Mouse (Mus musculus): ENCODE measurements around the gene Evi5. TPM values are rescaled to one million over a fixed set of nuclear protein-coding genes. Genes with fewer than 3 reads are reported as not detected.
A peak's percentile ranks its signal among the peaks of the same experiment; 100 is the strongest.

Gene Evi5
- polyA plus RNA-seq (2014; fragmentation: Nextera tagmentation; extraction: Ambion mirVana) = 61.7 and 64.2 TPM in 2 replicates

DNA sequence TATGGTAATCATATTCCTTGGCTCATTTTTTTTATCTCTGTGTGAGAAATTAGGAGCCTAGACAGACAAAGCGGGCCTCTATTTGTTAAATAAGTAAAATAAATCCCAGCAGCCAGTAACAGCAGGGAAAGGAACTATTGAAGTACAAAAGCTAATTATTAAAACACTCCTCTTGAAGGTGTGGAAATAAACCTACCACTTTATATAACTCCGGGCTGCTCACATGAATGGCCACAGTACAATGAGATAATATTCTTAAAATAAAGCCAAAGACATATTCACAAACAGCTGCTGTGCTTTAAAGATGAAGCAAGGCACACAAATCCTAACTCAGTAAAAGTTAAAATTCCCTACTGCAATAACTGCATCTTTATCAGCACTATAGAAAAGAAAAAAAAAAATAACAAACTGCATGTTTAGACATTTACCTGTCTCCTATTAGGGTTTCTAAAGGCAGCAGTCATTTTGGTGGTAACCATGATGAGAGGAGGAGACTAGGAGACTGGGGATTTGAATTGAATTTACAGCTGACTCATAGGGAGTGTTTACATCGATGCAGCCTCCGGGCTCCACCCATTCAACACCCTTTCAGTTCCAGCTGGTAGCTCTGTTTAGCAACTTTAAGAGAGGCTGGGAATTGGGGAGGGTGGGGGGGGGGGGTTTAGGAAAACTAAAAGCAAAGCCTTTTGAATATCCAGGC is at the start of gene Evi5:
TSS of gene Evi5 (minus strand) at position 547 of the 700 bp plus-strand sequence.
- H3K9me3 ChIP-seq (replicated peaks; ENCODE audit: control insufficient read depth, low read length) = no peaks in the 10 kb centered on the region
- no peak within 1 kb of the TSS for H3K4me3 ChIP-seq (ENCODE audit: low read depth, low read length)
- H3K36me3 ChIP-seq (replicated peaks; ENCODE audit: control insufficient read depth, insufficient read depth, low read depth, low read length) = no peaks in the 10 kb centered on the region
- 51% methylated on average over 4 of the region's 4 CpGs for WGBS
- no peaks in the 10 kb centered on the region for H3K4me1 ChIP-seq (ENCODE audit: control insufficient read depth, insufficient read depth, low read length)
- no peak for DNase-seq (ENCODE audit: low spot score)
- no peaks in the 10 kb centered on the region for H3K27me3 ChIP-seq (ENCODE audit: control insufficient read depth, insufficient read depth, low read length)
- H3K27ac ChIP-seq (replicated peaks; ENCODE audit: low read depth, low read length) = no peak within 1 kb of the TSS
- no peak for ATAC-seq (replicated peaks; ENCODE audit: insufficient number of reproducible peaks, low FRiP score, low TSS enrichment, low read depth)
- H3K9ac ChIP-seq (replicated peaks; ENCODE audit: low read length) = no peak within 1 kb of the TSS
- H3K4me2 ChIP-seq (ENCODE audit: low read depth, low read length) = no peak within 1 kb of the TSS

DNA sequence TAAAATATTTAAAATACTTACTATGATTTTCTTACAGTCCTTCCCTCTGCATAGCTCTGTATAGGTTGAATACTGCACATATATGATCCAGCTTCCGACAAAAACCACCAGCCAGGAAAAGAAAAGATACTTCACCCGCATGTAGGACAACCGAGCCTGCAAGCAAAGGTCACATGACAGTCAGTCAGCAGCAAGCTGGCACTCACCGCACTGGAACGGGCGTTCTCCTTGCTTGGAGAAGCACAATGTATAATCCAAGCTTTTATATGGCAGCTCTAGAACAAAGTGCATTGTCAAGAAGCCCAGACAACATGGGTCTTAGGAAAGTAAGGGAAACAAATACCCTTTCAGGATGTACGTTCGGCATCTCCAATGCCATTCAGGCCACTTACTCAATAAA is 49.7 kb upstream of the Evi5 start:
- no peak overlapping the region for H3K4me3 ChIP-seq (ENCODE audit: low read depth, low read length)
- no peak overlapping the region for H3K9ac ChIP-seq (replicated peaks; ENCODE audit: low read length)
- 88% methylated on average over 8 of the region's 8 CpGs for WGBS
- DNase-seq (ENCODE audit: low spot score) (no peak), ATAC-seq (replicated peaks; ENCODE audit: insufficient number of reproducible peaks, low FRiP score, low TSS enrichment, low read depth) (no peak)
- H3K9me3 ChIP-seq (replicated peaks; ENCODE audit: control insufficient read depth, low read length) = no peaks in the 10 kb centered on the region
- no peak overlapping the region for H3K27ac ChIP-seq (replicated peaks; ENCODE audit: low read depth, low read length)
- no peaks in the 10 kb centered on the region for H3K36me3 ChIP-seq (replicated peaks; ENCODE audit: control insufficient read depth, insufficient read depth, low read depth, low read length)
- no peaks in the 10 kb centered on the region for H3K4me1 ChIP-seq (ENCODE audit: control insufficient read depth, insufficient read depth, low read length)
- H3K4me2 ChIP-seq (ENCODE audit: low read depth, low read length) = no peak overlapping the region
- H3K27me3 ChIP-seq (ENCODE audit: control insufficient read depth, insufficient read depth, low read length) = no peaks in the 10 kb centered on the region

DNA sequence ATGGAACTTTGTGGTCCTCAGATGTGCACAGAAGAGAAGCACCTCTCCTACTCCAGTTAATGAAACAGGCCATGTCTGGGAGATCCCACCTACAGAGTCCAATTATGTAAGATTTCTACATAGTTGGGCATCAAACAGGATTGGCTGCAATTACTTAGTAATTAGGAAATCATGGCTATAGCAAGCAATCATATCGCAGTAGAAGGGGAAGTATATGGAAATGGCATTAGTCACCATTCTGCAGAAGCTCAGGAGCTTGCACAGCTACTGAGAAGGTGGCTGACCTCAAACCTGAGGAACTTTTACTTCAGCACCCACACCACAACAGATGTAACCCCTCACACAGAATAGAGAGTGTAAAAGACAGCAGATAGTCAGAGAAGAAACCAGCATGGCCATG is 47.9 kb upstream of the Evi5 start:
- Histone ChIP-seq H3K9me3 (replicated peaks; ENCODE audit: control insufficient read depth, low read length) (no peaks in the 10 kb centered on the region), H3K36me3 (replicated peaks; ENCODE audit: control insufficient read depth, insufficient read depth, low read depth, low read length) (no peaks in the 10 kb centered on the region; the same call in 1 of the 2 replicates), H3K4me1 (ENCODE audit: control insufficient read depth, insufficient read depth, low read length) (no peaks in the 10 kb centered on the region), H3K9ac (replicated peaks; ENCODE audit: low read length) (no peak overlapping the region), H3K27ac (replicated peaks; ENCODE audit: low read depth, low read length) (no peak overlapping the region), H3K4me3 (ENCODE audit: low read depth, low read length) (no peak overlapping the region), H3K4me2 (ENCODE audit: low read depth, low read length) (no peak overlapping the region), H3K27me3 (ENCODE audit: control insufficient read depth, insufficient read depth, low read length) (no peaks in the 10 kb centered on the region)
- ATAC-seq (replicated peaks; ENCODE audit: insufficient number of reproducible peaks, low FRiP score, low TSS enrichment, low read depth) (no peak), DNase-seq (ENCODE audit: low spot score) (no peak)
- 86% methylated on average over 1 of the region's 1 CpGs for WGBS

DNA sequence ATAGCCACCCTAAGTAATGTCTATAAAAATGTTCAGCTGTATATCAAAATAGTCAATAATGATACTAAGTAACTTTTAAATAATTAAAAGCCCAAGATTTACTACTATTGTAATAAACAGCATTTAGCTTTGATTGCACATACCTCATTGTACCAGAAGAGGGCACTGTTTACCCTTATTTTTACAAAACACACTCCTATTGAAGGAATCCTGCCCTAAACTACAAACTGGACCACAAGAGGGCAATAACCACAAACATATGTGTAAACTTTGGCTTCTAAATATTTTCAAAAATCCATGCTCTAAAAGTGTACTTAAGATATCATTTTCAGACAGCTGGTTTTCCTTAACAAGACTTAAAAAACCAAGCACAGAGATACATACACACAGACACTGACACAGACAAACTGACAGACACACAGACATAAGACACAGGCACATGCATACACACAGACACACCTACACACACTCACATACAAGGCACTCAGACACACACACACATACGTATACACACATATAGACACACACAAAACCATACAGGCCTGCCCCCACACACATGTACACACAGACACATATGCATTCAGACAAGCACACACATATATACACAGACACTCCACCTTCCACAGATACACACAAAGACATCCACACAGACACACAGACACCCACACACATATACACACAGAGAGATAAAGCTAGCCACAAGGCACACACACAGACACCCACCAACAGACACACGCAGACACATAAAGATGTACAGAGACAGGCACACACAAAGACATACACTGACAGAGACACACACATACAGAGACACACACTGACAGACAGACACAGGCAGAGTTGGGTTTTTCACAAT is 46.7 kb upstream of the Evi5 start:
- Histone ChIP-seq H3K4me3 (ENCODE audit: low read depth, low read length) (no peak overlapping the region), H3K9me3 (replicated peaks; ENCODE audit: control insufficient read depth, low read length) (no peaks in the 10 kb centered on the region), H3K27ac (replicated peaks; ENCODE audit: low read depth, low read length) (no peak overlapping the region), H3K27me3 (ENCODE audit: control insufficient read depth, insufficient read depth, low read length) (no peaks in the 10 kb centered on the region), H3K4me2 (ENCODE audit: low read depth, low read length) (no peak overlapping the region), H3K4me1 (ENCODE audit: control insufficient read depth, insufficient read depth, low read length) (no peaks in the 10 kb centered on the region), H3K9ac (replicated peaks; ENCODE audit: low read length) (no peak overlapping the region), H3K36me3 (replicated peaks; ENCODE audit: control insufficient read depth, insufficient read depth, low read depth, low read length) (no peaks in the 10 kb centered on the region; the same call in 1 of the 2 replicates)
- 78% methylated on average over 2 of the region's 2 CpGs for WGBS
- DNase-seq (ENCODE audit: low spot score) (peak; percentile 88), ATAC-seq (replicated peaks; ENCODE audit: insufficient number of reproducible peaks, low FRiP score, low TSS enrichment, low read depth) (0 out of 2 replicates have a peak, but pooled peaks have one; percentile 39)

DNA sequence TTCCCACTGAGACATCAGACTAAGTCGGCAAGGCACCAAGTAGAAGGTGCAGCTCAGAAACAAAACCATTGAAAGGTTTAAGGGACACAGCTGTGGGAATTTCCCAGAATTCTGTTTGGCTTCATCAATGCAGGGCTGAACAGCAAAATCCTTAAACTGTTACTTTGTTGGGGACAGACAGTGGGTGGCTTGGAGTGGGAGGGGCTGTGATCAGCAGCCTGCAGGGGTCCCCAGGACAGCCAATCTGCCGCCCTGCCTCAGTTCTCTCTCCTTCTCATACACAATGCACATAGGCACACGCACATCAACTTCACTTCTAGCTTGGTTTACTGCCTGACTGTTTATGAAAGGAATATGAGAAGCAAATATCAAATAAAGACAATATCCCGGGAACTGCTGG is 40.4 kb upstream of the Evi5 start:
- Histone ChIP-seq H3K9me3 (replicated peaks; ENCODE audit: control insufficient read depth, low read length) (no peaks in the 10 kb centered on the region), H3K36me3 (replicated peaks; ENCODE audit: control insufficient read depth, insufficient read depth, low read depth, low read length) (no peaks in the 10 kb centered on the region; the same call in 1 of the 2 replicates), H3K27me3 (ENCODE audit: control insufficient read depth, insufficient read depth, low read length) (no peaks in the 10 kb centered on the region), H3K27ac (replicated peaks; ENCODE audit: low read depth, low read length) (no peak overlapping the region), H3K4me2 (ENCODE audit: low read depth, low read length) (no peak overlapping the region), H3K4me3 (ENCODE audit: low read depth, low read length) (no peak overlapping the region), H3K9ac (replicated peaks; ENCODE audit: low read length) (no peak overlapping the region), H3K4me1 (ENCODE audit: control insufficient read depth, insufficient read depth, low read length) (no peaks in the 10 kb centered on the region)
- DNase-seq (ENCODE audit: low spot score) (no peak), ATAC-seq (replicated peaks; ENCODE audit: insufficient number of reproducible peaks, low FRiP score, low TSS enrichment, low read depth) (no peak)
- 45% methylated on average over 4 of the region's 4 CpGs for WGBS

GRCm38 (mm10) chr5:107911012-107911411 is 36.1 kb upstream of the Evi5 start:
- DNase-seq (ENCODE audit: low spot score) (no peak), ATAC-seq (replicated peaks; ENCODE audit: insufficient number of reproducible peaks, low FRiP score, low TSS enrichment, low read depth) (no peak)
- H3K27ac ChIP-seq (replicated peaks; ENCODE audit: low read depth, low read length) = no peak overlapping the region
- 91% methylated on average over 5 of the region's 5 CpGs for WGBS
- peaks cover 8% of the 10 kb centered on the region for H3K36me3 ChIP-seq (replicated peaks; ENCODE audit: control insufficient read depth, insufficient read depth, low read depth, low read length)
- no peak overlapping the region for H3K4me2 ChIP-seq (ENCODE audit: low read depth, low read length)
- H3K27me3 ChIP-seq (ENCODE audit: control insufficient read depth, insufficient read depth, low read length) = no peaks in the 10 kb centered on the region
- no peaks in the 10 kb centered on the region for H3K9me3 ChIP-seq (replicated peaks; ENCODE audit: control insufficient read depth, low read length)
- no peak overlapping the region for H3K4me3 ChIP-seq (ENCODE audit: low read depth, low read length)
- H3K9ac ChIP-seq (replicated peaks; ENCODE audit: low read length) = no peak overlapping the region
- H3K4me1 ChIP-seq (ENCODE audit: control insufficient read depth, insufficient read depth, low read length) = no peaks in the 10 kb centered on the region

DNA sequence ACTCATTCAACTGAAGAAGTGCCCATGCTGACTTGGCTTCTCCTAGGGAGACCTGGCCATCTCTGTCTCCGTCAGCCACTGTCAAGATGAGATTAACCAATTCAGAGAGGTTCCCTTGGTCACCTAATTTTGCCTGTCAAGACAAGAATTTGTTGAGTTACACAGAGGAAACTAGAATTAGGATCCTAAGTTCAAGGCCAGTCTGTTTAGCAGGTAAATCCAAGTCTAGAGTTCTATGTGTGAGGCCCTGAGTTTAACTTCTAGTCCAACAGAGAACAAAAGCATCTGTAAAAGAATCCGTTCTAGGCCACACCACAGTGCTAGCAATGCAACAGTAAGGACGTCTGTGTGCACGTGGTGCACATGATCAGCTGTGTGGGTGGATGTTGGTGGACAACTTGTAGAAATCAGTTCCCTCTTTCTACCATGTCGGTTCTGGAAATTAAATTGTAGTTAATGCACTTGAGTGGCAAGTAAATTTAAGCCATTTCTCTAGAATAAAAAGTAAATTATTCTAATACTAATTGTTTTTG is 35.2 kb upstream of the Evi5 start:
- Histone ChIP-seq H3K27me3 (ENCODE audit: control insufficient read depth, insufficient read depth, low read length) (no peaks in the 10 kb centered on the region), H3K4me2 (ENCODE audit: low read depth, low read length) (no peak overlapping the region), H3K36me3 (replicated peaks; ENCODE audit: control insufficient read depth, insufficient read depth, low read depth, low read length) (peaks cover 12% of the 10 kb centered on the region), H3K4me1 (ENCODE audit: control insufficient read depth, insufficient read depth, low read length) (no peaks in the 10 kb centered on the region), H3K27ac (replicated peaks; ENCODE audit: low read depth, low read length) (no peak overlapping the region), H3K9ac (replicated peaks; ENCODE audit: low read length) (no peak overlapping the region), H3K4me3 (ENCODE audit: low read depth, low read length) (no peak overlapping the region), H3K9me3 (replicated peaks; ENCODE audit: control insufficient read depth, low read length) (no peaks in the 10 kb centered on the region)
- WGBS = 72% methylated on average over 5 of the region's 5 CpGs
- ATAC-seq (replicated peaks; ENCODE audit: insufficient number of reproducible peaks, low FRiP score, low TSS enrichment, low read depth) (no peak), DNase-seq (ENCODE audit: low spot score) (peak; percentile 6)

DNA sequence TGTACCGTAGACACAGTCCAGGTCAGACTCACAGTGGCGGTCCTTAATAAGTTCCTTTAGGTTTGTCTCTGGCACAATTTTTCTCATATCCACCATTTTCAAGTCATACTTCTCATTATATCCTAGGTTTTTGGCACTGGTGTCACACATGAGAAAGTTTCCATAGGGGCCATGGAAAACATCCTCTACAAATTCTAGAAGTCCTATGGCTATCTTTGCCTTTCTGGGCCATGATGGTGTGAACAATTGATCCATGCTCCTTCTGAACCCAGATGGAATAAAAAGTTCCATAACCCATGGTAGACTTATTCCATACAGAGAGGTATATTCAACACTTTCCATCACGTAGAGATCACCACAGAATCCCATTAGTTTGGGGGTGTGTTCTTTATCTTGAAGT is 34.8 kb upstream of the Evi5 start:
- ATAC-seq (replicated peaks; ENCODE audit: insufficient number of reproducible peaks, low FRiP score, low TSS enrichment, low read depth) = no peak; the same call in 1 of the 2 replicates
- Histone ChIP-seq H3K4me3 (ENCODE audit: low read depth, low read length) (no peak overlapping the region), H3K27ac (replicated peaks; ENCODE audit: low read depth, low read length) (no peak overlapping the region), H3K4me1 (ENCODE audit: control insufficient read depth, insufficient read depth, low read length) (no peaks in the 10 kb centered on the region), H3K27me3 (ENCODE audit: control insufficient read depth, insufficient read depth, low read length) (no peaks in the 10 kb centered on the region), H3K4me2 (ENCODE audit: low read depth, low read length) (no peak overlapping the region), H3K9ac (replicated peaks; ENCODE audit: low read length) (no peak overlapping the region), H3K36me3 (replicated peaks; ENCODE audit: control insufficient read depth, insufficient read depth, low read depth, low read length) (peaks cover 12% of the 10 kb centered on the region), H3K9me3 (replicated peaks; ENCODE audit: control insufficient read depth, low read length) (no peaks in the 10 kb centered on the region)
- no peak for DNase-seq (ENCODE audit: low spot score)
- WGBS = 80% methylated on average over 3 of the region's 3 CpGs
